Mouse (Mus musculus) hindbrain, postnatal 0 days (tissue): ENCODE data around the gene Ccr7. TPM values are rescaled to one million over a fixed set of nuclear protein-coding genes. Genes with fewer than 3 reads are reported as not detected.
A peak's percentile ranks its signal among the peaks of the same experiment; 100 is the strongest.

Experiments
- ATAC-seq: fragments of 200-750 bp; cut with Nextera tagmentation; 2 replicates; pipeline ENCODE4 v1.8.0; 2017; ENCODE audit warnings: mild to moderate bottlenecking, moderate TSS enrichment, moderate library complexity
- DNase-seq: peaks from one replicate; pipeline ENCODE4 v3.0.0-alpha.2; 2015; ENCODE audit warnings: low spot score
- H3K27ac ChIP-seq: fragments of 300-500 bp; sonication (generic); 2 replicates; pipeline ENCODE4 v1.5.1; 2014; ENCODE audit warnings: mild to moderate bottlenecking
- H3K27me3 ChIP-seq: fragments of 300-500 bp; sonication (generic); 2 replicates; pipeline ENCODE4 v1.6.1; 2014; ENCODE audit warnings: low read length, mixed read lengths; ENCODE audit not compliant: insufficient read depth
- H3K36me3 ChIP-seq: fragments of 300-500 bp; sonication (generic); 2 replicates; pipeline ENCODE4 v1.6.1; 2014; ENCODE audit warnings: low read length, mixed read lengths; ENCODE audit not compliant: insufficient read depth
- H3K4me1 ChIP-seq: fragments of 300-500 bp; sonication (generic); 2 replicates; pipeline ENCODE4 v1.6.1; 2014; ENCODE audit warnings: antibody characterized with exemption, low read length, mixed read lengths; ENCODE audit not compliant: insufficient read depth
- H3K4me2 ChIP-seq: fragments of 300-500 bp; sonication (generic); 2 replicates; pipeline ENCODE4 v1.6.1; 2014; ENCODE audit warnings: low read depth, mild to moderate bottlenecking, low read length, moderate library complexity, mixed read lengths
- H3K4me3 ChIP-seq: fragments of 300-500 bp; sonication (generic); 2 replicates; pipeline ENCODE4 v1.5.1; 2014; ENCODE audit warnings: low read length
- H3K9ac ChIP-seq: fragments of 300-500 bp; sonication (generic); replicated peaks from 2 replicates; pipeline ENCODE4 v1.6.1; 2014; ENCODE audit warnings: mild to moderate bottlenecking, low read length, moderate library complexity, mixed read lengths
- H3K9me3 ChIP-seq: fragments of 300-500 bp; sonication (generic); 2 replicates; pipeline ENCODE4 v1.6.1; 2016; ENCODE audit warnings: low read length, mixed read lengths
- CTCF ChIP-seq: IDR thresholded peaks from 2 replicates; pipeline ENCODE4 v1.5.1; 2016; ENCODE audit warnings: antibody characterized with exemption, control low read depth, low read depth
- WGBS: fragments of 180-500 bp; shearing (Covaris S2); extraction: QIAGEN DNeasy Blood & Tissue Kit; methylation state at CpG from one replicate; pipeline ENCODE4 v1.1.7; 2014; 5-methylcytosine and 5-hydroxymethylcytosine counted together
- polyA plus RNA-seq: library from polyadenylated mRNA; unstranded; fragments of >200 nt; fragmentation: Nextera tagmentation; extraction: Ambion mirVana; gene quantifications from 2 replicates; pipeline ENCODE4 v1.2.1, GENCODE M21; 2015
- total RNA-seq: library from RNA; depleted of rRNA; stranded (reverse); fragments of >200 nt; gene quantifications from 2 replicates; pipeline ENCODE4 v1.2.3, GENCODE M21; 2014

Ccr7 gene
- total and polyA plus RNA-seq, 2 experiments from 2014 or later: not detected

GRCm38 (mm10) chr11:99110370-99111110 is 44.3 kb downstream of the Ccr7 start:
- DNase-seq (no peak), ATAC-seq (no peak)
- H3K27ac ChIP-seq: no peak overlapping the region
- peaks cover 5% of the 10 kb centered on the region; the same call in 1 of the 2 replicates for H3K4me1 ChIP-seq
- H3K4me3 ChIP-seq: no peak overlapping the region
- no peaks in the 10 kb centered on the region for H3K9me3 ChIP-seq
- no peaks in the 10 kb centered on the region for H3K27me3 ChIP-seq
- no peaks in the 10 kb centered on the region for H3K36me3 ChIP-seq
- no peak overlapping the region for H3K9ac ChIP-seq
- peak; percentile 48 for TF ChIP-seq CTCF
- no peak overlapping the region for H3K4me2 ChIP-seq
- WGBS: 83% methylated on average over 15 of the region's 15 CpGs

DNA sequence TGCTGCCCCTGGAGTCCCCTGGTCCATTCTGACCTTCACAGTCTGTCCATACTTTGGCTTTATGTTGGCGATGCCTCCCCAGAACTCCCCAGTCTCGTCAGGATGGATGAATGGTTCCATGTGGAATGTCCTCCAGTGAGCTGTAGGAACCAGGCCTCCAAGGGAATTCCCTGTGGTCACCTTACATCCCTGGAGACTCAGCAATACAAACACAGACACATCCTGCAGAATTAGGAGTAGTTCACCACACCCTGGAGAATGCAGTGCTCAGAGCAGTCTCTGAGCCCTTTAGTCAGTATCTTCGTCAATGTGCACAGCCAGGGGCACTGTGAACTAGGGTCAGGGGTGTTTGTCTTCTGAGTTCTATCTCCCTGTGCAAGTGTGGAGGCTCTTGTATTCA is 46.6 kb downstream of the Ccr7 start:
- H3K36me3 ChIP-seq: no peaks in the 10 kb centered on the region
- H3K4me2 ChIP-seq: no peak overlapping the region
- no peak for DNase-seq
- H3K27ac ChIP-seq: no peak overlapping the region
- H3K9me3 ChIP-seq: no peaks in the 10 kb centered on the region
- WGBS: 72% methylated on average over 3 of the region's 3 CpGs
- peaks cover 5% of the 10 kb centered on the region; the same call in 1 of the 2 replicates for H3K4me1 ChIP-seq
- TF ChIP-seq CTCF: no peak
- no peak overlapping the region for H3K4me3 ChIP-seq
- no peaks in the 10 kb centered on the region for H3K27me3 ChIP-seq
- ATAC-seq: no peak
- no peak overlapping the region for H3K9ac ChIP-seq

- DNase-seq (no peak), ATAC-seq (no peak)
- no peak overlapping the region for H3K4me2 ChIP-seq
- H3K4me3 ChIP-seq: no peak overlapping the region
- no peaks in the 10 kb centered on the region for H3K4me1 ChIP-seq
- WGBS: 74% methylated on average over 12 of the region's 12 CpGs
- H3K9ac ChIP-seq: no peak overlapping the region
- H3K9me3 ChIP-seq: no peaks in the 10 kb centered on the region
- no peak overlapping the region for H3K27ac ChIP-seq
- no peak for TF ChIP-seq CTCF
- H3K27me3 ChIP-seq: no peaks in the 10 kb centered on the region
- no peaks in the 10 kb centered on the region for H3K36me3 ChIP-seq
Observed at GRCm38 (mm10) chr11:99105981-99106726, 48.7 kb downstream of the Ccr7 start.

- no peaks in the 10 kb centered on the region for H3K4me1 ChIP-seq
- no peak overlapping the region for H3K27ac ChIP-seq
- no peak overlapping the region for H3K9ac ChIP-seq
- ATAC-seq (no peak), DNase-seq (no peak)
- no peak for TF ChIP-seq CTCF
- no peaks in the 10 kb centered on the region for H3K9me3 ChIP-seq
- 87% methylated on average over 9 of the region's 9 CpGs for WGBS
- no peak overlapping the region for H3K4me2 ChIP-seq
- no peak overlapping the region for H3K4me3 ChIP-seq
- no peaks in the 10 kb centered on the region for H3K36me3 ChIP-seq
- no peaks in the 10 kb centered on the region for H3K27me3 ChIP-seq
Observed at GRCm38 (mm10) chr11:99104609-99105410, 50.1 kb downstream of the Ccr7 start.

- WGBS: 83% methylated on average over 9 of the region's 9 CpGs
- no peak overlapping the region for H3K4me3 ChIP-seq
- no peak for TF ChIP-seq CTCF
- ATAC-seq: no peak
- H3K4me2 ChIP-seq: no peak overlapping the region
- no peaks in the 10 kb centered on the region for H3K27me3 ChIP-seq
- H3K9ac ChIP-seq: no peak overlapping the region
- H3K36me3 ChIP-seq: no peaks in the 10 kb centered on the region
- no peak overlapping the region for H3K27ac ChIP-seq
- no peaks in the 10 kb centered on the region for H3K9me3 ChIP-seq
- no peak for DNase-seq
- H3K4me1 ChIP-seq: no peaks in the 10 kb centered on the region
Observed at GRCm38 (mm10) chr11:99102575-99103270, 52.2 kb downstream of the Ccr7 start.

- H3K9me3 ChIP-seq: no peaks in the 10 kb centered on the region
- no peaks in the 10 kb centered on the region for H3K4me1 ChIP-seq
- H3K27me3 ChIP-seq: no peaks in the 10 kb centered on the region
- ATAC-seq (no peak), DNase-seq (no peak)
- no peak for TF ChIP-seq CTCF
- H3K4me2 ChIP-seq: no peak overlapping the region
- no peak overlapping the region for H3K9ac ChIP-seq
- no peak overlapping the region for H3K4me3 ChIP-seq
- no peaks in the 10 kb centered on the region for H3K36me3 ChIP-seq
- no peak overlapping the region for H3K27ac ChIP-seq
- WGBS: 87% methylated on average over 8 of the region's 8 CpGs
Observed at GRCm38 (mm10) chr11:99101693-99102092, 53.2 kb downstream of the Ccr7 start.
